Mouse (Mus musculus): ENCODE measurements at regions not wholly inside any gene's neighbourhood (a gene's known extent, or its start where the extent isn't known, plus 50 kb on each side); places are given as distances from the start of the nearest gene placed in this dataset.

GRCm38 (mm10) chr1:112355816-112356215, 491.1 kb upstream of the Dsel start:
- Histone ChIP-seq H3K4me3 (ENCODE audit: insufficient read depth, low read length) (no peak overlapping the region), H3K4me1 (ENCODE audit: control insufficient read depth, insufficient read depth, low read length) (no peaks in the 10 kb centered on the region), H3K27ac (ENCODE audit: insufficient read depth, low read length) (no peak overlapping the region)
- TF ChIP-seq CTCF (IDR thresholded peaks at IDR 0.05; ENCODE audit: borderline replicate concordance, insufficient read depth, low read length) (no peak), POLR2A (IDR thresholded peaks at IDR 0.05; ENCODE audit: low read depth, low read length) (no peak)
